Mouse (Mus musculus) urinary bladder, postnatal 10 days (tissue): ENCODE results near the gene Cyp26b1.

ENCODE experiments used
- DNase-seq: peaks from one replicate; pipeline ENCODE4 v3.0.0; 2022; ENCODE audit warnings: low spot score

The Cyp26b1 gene

DNA sequence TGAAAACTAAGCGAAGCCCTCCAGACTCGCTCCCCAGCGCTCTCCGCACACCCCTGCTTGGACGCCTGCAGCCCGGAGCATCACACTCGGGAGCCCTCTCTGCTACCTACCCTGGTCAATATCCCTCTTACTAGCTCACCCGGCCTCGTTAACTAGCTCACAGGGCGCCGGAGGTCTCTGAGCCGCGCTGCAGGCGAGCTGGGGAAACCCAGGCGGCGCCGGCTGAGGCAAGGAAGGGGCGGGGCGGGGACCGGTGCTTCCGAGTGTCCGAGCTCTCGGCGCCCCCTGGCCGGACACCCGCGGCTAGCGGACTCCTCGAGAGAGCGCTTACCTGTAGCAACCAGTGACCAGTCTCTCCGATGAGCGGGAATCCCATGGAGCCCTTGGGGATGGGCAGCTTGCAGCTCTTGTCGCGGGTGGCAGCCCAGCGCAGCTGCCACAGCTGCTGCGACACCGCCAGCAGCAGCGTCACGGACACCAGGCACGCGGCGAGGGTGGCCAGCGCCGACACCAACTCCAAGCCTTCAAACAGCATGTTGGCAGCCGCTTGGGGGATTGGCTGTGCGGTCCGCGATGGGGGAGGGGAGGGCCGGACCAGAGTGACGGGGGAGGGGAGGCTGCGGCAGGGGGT is 6.1 kb downstream of the Cyp26b1 start:
- DNase-seq: peak; percentile 11

GRCm38 (mm10) chr6:84586551-84587200 is 7.0 kb downstream of the Cyp26b1 start:
- no peak for DNase-seq

DNA sequence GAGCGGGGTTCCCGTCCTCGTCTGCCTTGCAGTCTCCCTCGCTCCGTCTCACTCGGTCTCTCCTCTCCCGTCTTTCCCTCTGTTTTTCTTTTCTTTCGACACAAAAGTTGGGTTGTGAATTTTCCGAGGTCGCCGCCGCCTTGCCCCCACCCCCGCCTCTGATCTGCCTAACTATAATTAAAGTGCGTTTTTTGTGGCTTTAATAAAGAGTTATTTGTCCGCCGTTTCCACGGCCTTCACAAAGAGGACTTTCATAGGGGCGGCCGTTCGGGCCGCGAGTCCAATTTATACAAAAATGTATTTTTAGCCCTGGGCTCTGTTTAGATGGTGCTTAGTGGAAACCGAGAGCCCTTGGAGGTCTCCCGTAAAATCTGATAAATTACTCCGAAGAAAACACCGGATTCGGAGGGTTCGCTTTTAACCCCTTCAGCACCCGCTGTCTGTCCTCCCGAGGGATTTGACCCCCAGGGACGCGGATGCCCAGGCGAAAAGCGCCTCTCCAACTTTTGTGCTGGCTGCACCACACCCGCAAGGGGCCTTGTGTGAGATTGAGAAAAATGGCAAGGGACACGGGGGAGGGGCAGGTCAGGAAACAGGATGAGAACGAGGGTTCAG is 7.9 kb downstream of the Cyp26b1 start:
- no peak for DNase-seq

- no peak for DNase-seq
Measured at GRCm38 (mm10) chr6:84584783-84585685, 8.7 kb downstream of the Cyp26b1 start.

DNA sequence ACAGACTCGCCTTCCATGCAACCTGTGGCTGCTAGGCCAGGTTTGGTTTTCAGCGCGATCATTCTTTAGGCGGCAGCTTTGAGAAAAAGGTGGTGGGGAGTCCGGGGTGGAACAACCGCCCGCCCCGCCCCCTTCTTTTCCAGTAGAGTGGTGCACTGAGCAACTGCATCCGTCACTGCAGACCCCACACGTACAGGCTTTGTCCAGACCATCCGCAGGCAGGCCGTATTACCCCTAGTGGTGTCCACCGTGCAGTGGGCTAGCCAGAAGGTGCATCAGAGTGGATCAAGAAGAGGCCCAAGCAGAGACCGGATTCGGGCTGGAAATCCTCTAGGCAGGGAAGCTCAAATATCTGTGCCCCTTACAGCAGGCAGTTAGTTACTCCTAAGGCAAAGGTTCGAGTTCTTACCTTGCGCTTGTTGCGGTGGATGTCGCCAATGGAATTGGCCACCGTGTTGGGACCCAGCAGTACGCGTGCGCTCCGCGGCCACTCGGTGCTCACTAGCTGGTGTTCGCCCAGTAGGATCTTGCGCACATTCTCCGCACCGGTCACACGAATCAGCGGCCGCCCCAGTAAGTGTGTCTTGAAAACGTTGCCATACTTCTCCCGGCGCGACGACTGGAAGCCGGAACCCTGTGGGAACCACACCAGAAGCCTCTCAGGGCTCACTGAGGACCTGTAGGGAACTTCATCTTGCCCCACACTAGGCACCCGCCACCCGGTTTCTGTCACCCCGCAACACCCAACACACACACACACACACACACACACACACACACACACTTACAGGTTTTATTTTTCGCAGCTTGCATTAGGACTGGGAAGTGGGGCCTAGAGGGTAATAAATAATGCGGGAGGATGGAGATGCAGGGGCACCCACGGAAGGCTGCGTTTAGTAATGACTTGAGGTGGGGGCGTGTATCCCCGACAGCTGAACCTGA is 9.6 kb downstream of the Cyp26b1 start:
- DNase-seq: no peak

GRCm38 (mm10) chr6:84583371-84583770 is 10.3 kb downstream of the Cyp26b1 start:
- DNase-seq: no peak

- DNase-seq: no peak
Measured at GRCm38 (mm10) chr6:84582826-84583225, 10.9 kb downstream of the Cyp26b1 start.

GRCm38 (mm10) chr6:84581833-84582445 is 11.8 kb downstream of the Cyp26b1 start:
- no peak for DNase-seq

GRCm38 (mm10) chr6:84580979-84581832 is 12.5 kb downstream of the Cyp26b1 start:
- no peak for DNase-seq

DNA sequence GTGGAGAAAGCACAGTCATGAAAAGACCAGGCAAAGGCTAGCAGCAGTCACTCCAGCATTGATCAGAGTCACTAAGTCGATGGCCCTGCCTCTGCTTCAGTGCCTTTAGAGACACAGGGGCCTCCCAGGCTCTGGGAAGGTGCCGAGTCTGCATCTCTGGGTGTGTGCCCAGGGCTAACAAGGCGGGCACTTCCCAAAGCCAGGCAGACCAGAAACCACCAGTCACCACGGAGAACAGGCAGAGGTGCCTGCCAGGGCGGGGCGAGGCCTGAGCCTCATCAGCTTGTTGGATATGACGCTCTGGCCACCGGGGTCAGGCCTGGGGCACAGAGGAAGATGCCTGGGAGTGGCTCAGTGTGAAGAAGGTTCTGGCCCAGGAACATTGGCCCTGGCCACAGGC is 14.2 kb downstream of the Cyp26b1 start:
- no peak for DNase-seq

- no peak for DNase-seq
Measured at GRCm38 (mm10) chr6:84578928-84579327, 14.8 kb downstream of the Cyp26b1 start.

- DNase-seq: no peak
Measured at GRCm38 (mm10) chr6:84577898-84578297, 15.8 kb downstream of the Cyp26b1 start.

DNA sequence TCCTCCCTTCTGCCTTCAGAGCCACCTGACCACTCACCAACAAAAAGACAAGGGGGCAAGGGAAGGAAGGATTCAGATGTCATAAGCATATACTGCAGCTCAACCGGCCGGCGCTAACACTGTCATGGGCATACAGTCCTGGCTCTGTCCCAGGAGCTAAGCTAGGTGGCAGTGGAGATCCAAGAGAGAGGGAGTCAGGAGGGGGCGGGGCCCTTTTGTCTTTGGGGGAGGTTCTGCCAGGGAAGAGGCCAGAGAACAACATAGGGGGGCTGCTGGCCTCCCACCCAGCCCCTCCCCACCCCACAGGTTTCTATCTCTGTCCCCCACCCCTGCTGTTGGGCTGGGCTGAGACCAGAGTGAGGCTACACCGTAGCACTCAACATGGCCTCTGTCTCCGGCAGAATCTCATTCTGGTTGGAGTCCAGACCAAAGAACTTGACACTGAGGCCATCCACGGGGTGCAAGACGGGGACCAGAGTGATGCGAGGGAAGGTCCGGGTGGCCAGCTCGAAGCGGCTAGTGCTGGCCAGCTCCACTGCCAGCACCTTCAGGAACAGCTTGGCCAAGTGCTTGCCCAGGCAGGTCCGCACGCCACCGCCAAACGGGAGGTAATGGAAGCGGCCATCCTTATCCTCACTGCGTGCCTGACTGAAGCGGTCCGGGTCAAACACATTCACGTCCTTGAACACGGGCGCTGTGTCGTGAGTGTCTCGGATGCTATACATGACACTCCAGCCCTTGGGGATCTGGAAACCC is 19.6 kb downstream of the Cyp26b1 start:
- no peak for DNase-seq

DNA sequence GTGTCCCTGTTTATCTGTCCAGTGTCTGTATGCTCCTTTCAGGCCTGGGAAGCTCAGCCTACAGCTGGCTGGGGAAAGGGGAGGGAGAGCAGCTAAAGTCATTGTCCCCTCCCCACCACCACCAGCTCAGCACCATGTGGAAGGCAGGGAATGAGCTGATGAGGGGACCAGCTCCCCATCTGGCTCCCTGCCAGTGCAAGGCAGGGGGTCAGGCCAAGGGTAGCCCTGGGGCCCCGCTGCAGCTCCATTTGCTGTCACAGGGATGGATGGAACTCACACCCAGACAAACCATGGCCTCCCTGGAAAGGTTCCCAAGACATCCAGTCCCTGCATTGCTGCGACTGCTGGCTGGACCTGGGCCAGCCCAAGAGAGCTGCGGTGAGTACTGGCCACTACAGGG is 23.7 kb downstream of the Cyp26b1 start:
- no peak for DNase-seq

GRCm38 (mm10) chr6:84569590-84569989 is 24.1 kb downstream of the Cyp26b1 start:
- no peak for DNase-seq

GRCm38 (mm10) chr6:84568880-84569279 is 24.8 kb downstream of the Cyp26b1 start:
- no peak for DNase-seq

DNA sequence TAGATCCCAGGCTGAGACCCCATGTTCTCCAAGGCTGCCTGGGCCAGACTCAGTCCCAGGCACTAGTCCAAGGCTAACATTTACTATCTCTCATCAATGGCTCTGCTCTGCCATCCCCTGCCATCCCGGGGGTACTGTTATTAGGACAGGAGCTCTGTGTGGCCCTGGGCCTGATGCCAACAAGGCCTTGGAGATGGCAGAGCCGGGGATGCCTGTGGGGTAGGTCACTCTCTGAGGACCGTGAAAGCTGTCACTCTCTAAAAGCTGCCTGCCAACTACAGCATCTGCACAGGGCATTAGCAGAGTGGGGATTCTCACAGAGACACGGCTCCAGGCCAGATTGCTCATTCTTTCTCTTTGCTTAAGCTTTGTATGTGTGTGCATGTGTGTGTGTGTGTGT is 26.0 kb downstream of the Cyp26b1 start:
- DNase-seq: no peak

DNA sequence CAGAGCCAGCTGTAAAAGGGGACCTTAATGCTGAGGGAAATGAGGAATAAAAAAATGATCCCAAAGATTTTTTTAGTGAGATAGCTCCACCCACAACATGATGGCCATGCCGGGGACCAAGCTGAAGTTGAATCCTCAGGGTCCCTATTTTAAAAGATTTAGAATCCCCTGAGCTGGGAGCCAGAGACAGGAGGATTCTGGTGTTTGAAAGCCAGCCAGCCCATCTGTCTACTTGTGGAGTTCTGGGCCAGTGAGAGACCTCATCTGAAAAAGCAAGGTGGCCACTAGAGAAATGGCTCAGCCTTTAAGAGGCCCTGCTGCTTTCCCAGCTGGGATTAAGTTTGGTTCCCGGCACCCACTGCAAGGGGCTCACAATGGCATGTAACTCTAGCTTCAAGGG is 26.9 kb downstream of the Cyp26b1 start:
- no peak for DNase-seq

- DNase-seq: no peak
Measured at GRCm38 (mm10) chr6:84565245-84565644, 28.5 kb downstream of the Cyp26b1 start.
